Comparison of ENCODE assay signal across 9 mouse cellular contexts in the genomic region with DNA sequence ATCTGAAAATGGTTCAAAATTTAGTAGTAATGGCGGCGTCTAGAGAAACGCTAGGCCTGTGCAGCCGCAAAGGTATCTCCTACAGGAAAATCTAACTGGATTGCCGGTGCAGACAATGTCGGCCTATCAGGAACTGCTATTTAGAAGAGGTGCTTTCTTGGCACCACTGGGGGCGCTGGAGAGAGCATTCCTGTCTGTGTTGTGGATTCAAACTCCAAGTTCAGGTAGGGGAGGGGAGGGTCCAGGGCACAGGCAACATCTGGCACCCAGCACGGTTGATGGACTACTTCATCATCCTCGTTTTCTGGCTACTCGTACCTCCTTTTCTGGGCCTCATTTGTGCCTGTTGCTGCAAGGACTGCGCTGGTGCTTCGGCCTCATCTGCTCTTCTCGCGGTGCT. TPM values are rescaled to one million over a fixed set of nuclear protein-coding genes. Genes with fewer than 3 reads are reported as not detected.
A peak's percentile ranks its signal among the peaks of the same experiment; 100 is the strongest.
DNase-seq lines count a peak whose midpoint lies in the region; ATAC-seq and TF ChIP-seq lines count a peak whose summit lies in the region.
"Had no signal": no experiment of that assay in that cellular context is flagged by ENCODE, and none has a peak within 500 bp of the region (broad histone marks: within the 10 kb centered on the region; RNA-seq: fewer than 3 reads in every experiment).

No protein-coding gene starts in this region.

- H3K27me3 ChIP-seq in liver, adult 2 months (ENCODE audit: control insufficient read depth, insufficient read depth, low read length), result no peaks in the 10 kb centered on the region
- no peaks in the 10 kb centered on the region for H3K27me3 ChIP-seq in liver, embryonic 11.5 days (replicated peaks; ENCODE audit: control insufficient read depth, insufficient read depth, low read length)
- H3K27me3 ChIP-seq: neural tube, embryonic 13.5 days had no signal

- H3K79me2 ChIP-seq in liver, adult 2 months (ENCODE audit: control insufficient read depth, insufficient read depth, low read length), result peaks cover 3% of the 10 kb centered on the region; the same call in 1 of the 2 replicates

- 90% methylated on average over 14 of the region's 14 CpGs for WGBS in liver, adult 2 months
- 85% methylated on average over 14 of the region's 14 CpGs for whole genome bisulfite sequencing in liver, embryonic 11.5 days

- H3K9ac ChIP-seq in liver, adult 2 months (ENCODE audit: low read depth, low read length), result no peak overlapping the region
- H3K9ac ChIP-seq in liver, embryonic 11.5 days (ENCODE audit: low read depth, low read length), result no peak overlapping the region
- H3K9ac ChIP-seq: neural tube, embryonic 13.5 days had no signal

- H3K4me2 ChIP-seq in liver, embryonic 11.5 days, result no peak overlapping the region
- H3K4me2 ChIP-seq: neural tube, embryonic 13.5 days had no signal

- no peaks in the 10 kb centered on the region for H3K9me3 ChIP-seq in liver, embryonic 11.5 days (ENCODE audit: control insufficient read depth, low read length)

- H3K36me3 ChIP-seq in liver, adult 2 months (ENCODE audit: control insufficient read depth, insufficient read depth, low read length), result no peaks in the 10 kb centered on the region
- peaks cover 8% of the 10 kb centered on the region; the same call in 1 of the 2 replicates for H3K36me3 ChIP-seq in liver, embryonic 11.5 days (ENCODE audit: control insufficient read depth, insufficient read depth, low read length)

- peak; percentile 19 to 23 for DNase-seq in cerebellum, adult 18-20 months
- DNase-seq in cerebellum, adult 9-11 months, result no peak
- DNase-seq in liver, adult 2 months (ENCODE audit: extremely low read depth, low read depth, low spot score), result no peak
- no peak for DNase-seq in liver, embryonic 11.5 days (ENCODE audit: low spot score)
- peak; percentile 21 for DNase-seq in embryo, embryonic 10.5 days (ENCODE audit: low spot score)
- DNase-seq in lung, postnatal 14 days, result peak; percentile 27
- DNase-seq in spleen, postnatal 14 days (ENCODE audit: low spot score in 2 of 2), result no peak

- no peak for TF ChIP-seq POLR2A in liver, adult 2 months (IDR thresholded peaks at IDR 0.05; ENCODE audit: extremely low read depth, insufficient read depth, low read length)

- ATAC-seq in liver, embryonic 11.5 days (replicated peaks; ENCODE audit: low FRiP score), result no peak
- ATAC-seq in megakaryocyte, adult 5-6 weeks (ENCODE audit: poor library complexity, severe bottlenecking), result no peak

- no peak overlapping the region for H3K4me3 ChIP-seq in liver, adult 2 months (ENCODE audit: insufficient read depth, low read depth, low read length)
- H3K4me3 ChIP-seq in liver, embryonic 11.5 days (ENCODE audit: low read depth, low read length), result no peak overlapping the region
- H3K4me3 ChIP-seq: neural tube, embryonic 13.5 days had no signal

- peaks cover 11% of the 10 kb centered on the region for H3K4me1 ChIP-seq in liver, adult 2 months (ENCODE audit: control insufficient read depth, insufficient read depth, low read length)
- peaks cover 27% of the 10 kb centered on the region for H3K4me1 ChIP-seq in liver, embryonic 11.5 days (replicated peaks; ENCODE audit: control insufficient read depth, insufficient read depth, low read length)
- H3K4me1 ChIP-seq: neural tube, embryonic 13.5 days had no signal

- no peak overlapping the region for H3K27ac ChIP-seq in liver, adult 2 months (replicated peaks; ENCODE audit: insufficient read depth, low read depth, low read length)
- H3K27ac ChIP-seq in liver, embryonic 11.5 days (ENCODE audit: low read depth, low read length), result no peak overlapping the region
- H3K27ac ChIP-seq: neural tube, embryonic 13.5 days had no signal

- peak; percentile 31; the same call in 1 of the 2 replicates for TF ChIP-seq CTCF in liver, adult 2 months (IDR thresholded peaks at IDR 0.05; ENCODE audit: low read depth, low read length)

RNA-seq across cellular contexts. Expression of a gene that starts 44.1 kb away (rescaled TPM):
- 3.6 and 6.7 TPM in 2 replicates for total RNA-seq in liver, adult 2 months (2014; rRNA removed)
- polyA plus RNA-seq in liver, adult 2 months (2012; rRNA removed), result 4.2 and 4.5 TPM in 2 replicates
- 12.0 and 13.0 TPM in 2 replicates for polyA plus RNA-seq in liver, embryonic 11.5 days (2014; fragmentation: Nextera tagmentation; extraction: Ambion mirVana)
- 1.6 TPM in 2 replicates for total RNA-seq in megakaryocyte, adult 5-6 weeks (2015)
- total RNA-seq in megakaryocyte, adult 5-6 weeks (2017), result 3.2 and 5.8 TPM in 2 replicates

RNA-seq across cellular contexts. Expression of a gene that starts 55.5 kb away (rescaled TPM):
- 2.8 and 4.3 TPM in 2 replicates for total RNA-seq in liver, adult 2 months (2014; rRNA removed)
- polyA plus RNA-seq in liver, adult 2 months (2012; rRNA removed), result 1.8 and 2.4 TPM in 2 replicates
- 12.0 and 12.7 TPM in 2 replicates for polyA plus RNA-seq in liver, embryonic 11.5 days (2014; fragmentation: Nextera tagmentation; extraction: Ambion mirVana)
- total RNA-seq in megakaryocyte, adult 5-6 weeks (2015), result 179 and 180 TPM in 2 replicates
- 45.3 and 70.2 TPM in 2 replicates for total RNA-seq in megakaryocyte, adult 5-6 weeks (2017)

Comparison
In these comparisons a context has a peak if more than half of its experiments do, and no peak if none do; other contexts are left out.
1. DNase-seq: peak in cerebellum, adult 18-20 months (2 of 2), embryo, embryonic 10.5 days (single experiment) and lung, postnatal 14 days (single experiment); none in cerebellum, adult 9-11 months (single experiment), liver, adult 2 months (single experiment), liver, embryonic 11.5 days (single experiment) and spleen, postnatal 14 days (0 of 2).